Mouse (Mus musculus): ENCODE data around the gene Celsr1. TPM values are rescaled to one million over a fixed set of nuclear protein-coding genes. Genes with fewer than 3 reads are reported as not detected.
A peak's percentile ranks its signal among the peaks of the same experiment; 100 is the strongest.

Celsr1 gene
- total RNA-seq, 1 experiment from 2014 or later, result 0.76 TPM

GRCm38 (mm10) chr15:86013130-86013529 is 20.4 kb downstream of the Celsr1 start:
- no peak for ATAC-seq (replicated peaks; ENCODE audit: insufficient number of reproducible peaks, low FRiP score, low TSS enrichment, poor library complexity, severe bottlenecking)

GRCm38 (mm10) chr15:86007690-86008121 is 25.9 kb downstream of the Celsr1 start:
- ATAC-seq (replicated peaks; ENCODE audit: insufficient number of reproducible peaks, low FRiP score, low TSS enrichment, poor library complexity, severe bottlenecking), result peak; percentile 85

GRCm38 (mm10) chr15:86005691-86006525 is 27.7 kb downstream of the Celsr1 start:
- no peak for ATAC-seq (replicated peaks; ENCODE audit: insufficient number of reproducible peaks, low FRiP score, low TSS enrichment, poor library complexity, severe bottlenecking)

GRCm38 (mm10) chr15:86004048-86004447 is 29.5 kb downstream of the Celsr1 start:
- ATAC-seq (replicated peaks; ENCODE audit: insufficient number of reproducible peaks, low FRiP score, low TSS enrichment, poor library complexity, severe bottlenecking), result no peak

GRCm38 (mm10) chr15:86000706-86001292 is 32.8 kb downstream of the Celsr1 start:
- ATAC-seq (replicated peaks; ENCODE audit: insufficient number of reproducible peaks, low FRiP score, low TSS enrichment, poor library complexity, severe bottlenecking), result no peak

GRCm38 (mm10) chr15:85998525-85999230 is 34.9 kb downstream of the Celsr1 start:
- no peak for ATAC-seq (replicated peaks; ENCODE audit: insufficient number of reproducible peaks, low FRiP score, low TSS enrichment, poor library complexity, severe bottlenecking)

GRCm38 (mm10) chr15:85996031-85996765 is 37.4 kb downstream of the Celsr1 start:
- no peak for ATAC-seq (replicated peaks; ENCODE audit: insufficient number of reproducible peaks, low FRiP score, low TSS enrichment, poor library complexity, severe bottlenecking)

GRCm38 (mm10) chr15:85994906-85995608 is 38.5 kb downstream of the Celsr1 start:
- no peak for ATAC-seq (replicated peaks; ENCODE audit: insufficient number of reproducible peaks, low FRiP score, low TSS enrichment, poor library complexity, severe bottlenecking)

- ATAC-seq (replicated peaks; ENCODE audit: insufficient number of reproducible peaks, low FRiP score, low TSS enrichment, poor library complexity, severe bottlenecking), result no peak
These were observed 39.5 kb downstream of the Celsr1 start for GRCm38 (mm10) chr15:85993931-85994583.

- no peak for ATAC-seq (replicated peaks; ENCODE audit: insufficient number of reproducible peaks, low FRiP score, low TSS enrichment, poor library complexity, severe bottlenecking)
These were observed 40.2 kb downstream of the Celsr1 start for GRCm38 (mm10) chr15:85993386-85993785.

GRCm38 (mm10) chr15:85992125-85992495 is 41.5 kb downstream of the Celsr1 start:
- ATAC-seq (replicated peaks; ENCODE audit: insufficient number of reproducible peaks, low FRiP score, low TSS enrichment, poor library complexity, severe bottlenecking), result no peak

- no peak for ATAC-seq (replicated peaks; ENCODE audit: insufficient number of reproducible peaks, low FRiP score, low TSS enrichment, poor library complexity, severe bottlenecking)
These were observed 42.0 kb downstream of the Celsr1 start for GRCm38 (mm10) chr15:85991453-85992124.

- no peak for ATAC-seq (replicated peaks; ENCODE audit: insufficient number of reproducible peaks, low FRiP score, low TSS enrichment, poor library complexity, severe bottlenecking)
These were observed 42.7 kb downstream of the Celsr1 start for GRCm38 (mm10) chr15:85990696-85991443.

GRCm38 (mm10) chr15:85987896-85988295 is 45.7 kb downstream of the Celsr1 start:
- ATAC-seq (replicated peaks; ENCODE audit: insufficient number of reproducible peaks, low FRiP score, low TSS enrichment, poor library complexity, severe bottlenecking), result no peak

GRCm38 (mm10) chr15:85986170-85986569 is 47.4 kb downstream of the Celsr1 start:
- no peak for ATAC-seq (replicated peaks; ENCODE audit: insufficient number of reproducible peaks, low FRiP score, low TSS enrichment, poor library complexity, severe bottlenecking)

- no peak for ATAC-seq (replicated peaks; ENCODE audit: insufficient number of reproducible peaks, low FRiP score, low TSS enrichment, poor library complexity, severe bottlenecking)
These were observed 48.0 kb downstream of the Celsr1 start for GRCm38 (mm10) chr15:85985601-85986000.

- no peak for ATAC-seq (replicated peaks; ENCODE audit: insufficient number of reproducible peaks, low FRiP score, low TSS enrichment, poor library complexity, severe bottlenecking)
These were observed 50.4 kb downstream of the Celsr1 start for GRCm38 (mm10) chr15:85983131-85983530.
